17 mouse cellular contexts compared by ENCODE assay signal in genomic region chr2:179238166-179238565, GRCm38 (mm10).
DNase-seq lines count a peak whose midpoint lies in the region; ATAC-seq lines count a peak whose summit lies in the region.
"Had no signal": no experiment of that assay in that cellular context is flagged by ENCODE, and none has a peak within 500 bp of the region (broad histone marks: within the 10 kb centered on the region; RNA-seq: fewer than 3 reads in every experiment).

No protein-coding gene starts in this region.

- WGBS in midbrain, embryonic 13.5 days = 90% methylated on average over 11 of the region's 11 CpGs

- H3K27ac ChIP-seq in midbrain, embryonic 13.5 days = no peak overlapping the region
- H3K27ac ChIP-seq: hindbrain, embryonic 13.5 days; limb, embryonic 12.5 days; neural tube, embryonic 15.5 days had no signal

- H3K9me3 ChIP-seq in midbrain, embryonic 13.5 days = no peaks in the 10 kb centered on the region
- H3K9me3 ChIP-seq: hindbrain, embryonic 13.5 days; limb, embryonic 12.5 days; neural tube, embryonic 15.5 days had no signal

- no peak overlapping the region for H3K4me2 ChIP-seq in midbrain, embryonic 13.5 days (replicated peaks)
- H3K4me2 ChIP-seq: hindbrain, embryonic 13.5 days; limb, embryonic 12.5 days; neural tube, embryonic 15.5 days had no signal

- H3K4me1 ChIP-seq in midbrain, embryonic 13.5 days (replicated peaks) = no peaks in the 10 kb centered on the region
- H3K4me1 ChIP-seq: hindbrain, embryonic 13.5 days; limb, embryonic 12.5 days; neural tube, embryonic 15.5 days had no signal

- intact Hi-C loops in left cerebral cortex, postnatal 10 days (cut with DNase I) = no loop called here

- no peak for ATAC-seq in midbrain, embryonic 13.5 days
- ATAC-seq: liver, postnatal 0 days had no signal

- DNase-seq in cerebellum, postnatal 10 days = peak; percentile 40 to 41
- no peak for DNase-seq in cerebellum, adult 11 months
- peak; percentile 17 for DNase-seq in layer of hippocampus, adult 9-10 months (ENCODE audit: low spot score)
- DNase-seq in left cerebral cortex, postnatal 10 days (ENCODE audit: extremely low spot score in 1 of 2, low spot score in 2 of 2) = peak; percentile 27 to 37
- DNase-seq in right cerebral cortex, postnatal 4 days = peak; percentile 10
- no peak for DNase-seq in urinary bladder, postnatal 25 days (ENCODE audit: low spot score)
- no peak for DNase-seq in kidney, postnatal 10 days
- DNase-seq: adrenal gland, adult 8-10 months; gastrocnemius, postnatal 36 days; kidney, adult 2 months; liver, postnatal 0 days; thymus, postnatal 4 days had no signal

- H3K36me3 ChIP-seq in midbrain, embryonic 13.5 days = no peaks in the 10 kb centered on the region
- H3K36me3 ChIP-seq: hindbrain, embryonic 13.5 days; limb, embryonic 12.5 days; neural tube, embryonic 15.5 days had no signal

- no peaks in the 10 kb centered on the region for H3K27me3 ChIP-seq in midbrain, embryonic 13.5 days
- H3K27me3 ChIP-seq: limb, embryonic 12.5 days; neural tube, embryonic 15.5 days had no signal

- no peak overlapping the region for H3K4me3 ChIP-seq in midbrain, embryonic 13.5 days (replicated peaks)
- H3K4me3 ChIP-seq: erythroblast, embryonic 14.5 days; hindbrain, embryonic 13.5 days; limb, embryonic 12.5 days; neural tube, embryonic 15.5 days had no signal

- no peak overlapping the region for H3K9ac ChIP-seq in midbrain, embryonic 13.5 days (replicated peaks)
- H3K9ac ChIP-seq: hindbrain, embryonic 13.5 days; limb, embryonic 12.5 days; liver, postnatal 0 days; neural tube, embryonic 15.5 days had no signal

Comparison
In these comparisons a context has a peak if more than half of its experiments do, and no peak if none do; other contexts are left out.
1. DNase-seq: peak in cerebellum, postnatal 10 days (2 of 2), layer of hippocampus, adult 9-10 months (single experiment), left cerebral cortex, postnatal 10 days (2 of 2) and right cerebral cortex, postnatal 4 days (single experiment); none in cerebellum, adult 11 months (single experiment), urinary bladder, postnatal 25 days (single experiment) and kidney, postnatal 10 days (single experiment).